Mouse (Mus musculus) adrenal gland, adult 10 weeks (tissue): ENCODE data around the gene Mttp. TPM values are rescaled to one million over a fixed set of nuclear protein-coding genes. Genes with fewer than 3 reads are reported as not detected.

Experiments used
- polyA plus RNA-seq: library from polyadenylated mRNA; stranded (reverse); fragments of 350-450 nt; fragmentation: Illumina TruSeq; extraction: RNeasy Lipid Tissue Mini Kit (QIAGEN cat#74804); gene quantifications from one replicate; pipeline ENCODE4 v1.2.3, GENCODE M21; 2014; ENCODE audit warnings: low read depth, low replicate concordance

Gene Mttp
- 7.6 TPM for polyA plus RNA-seq

DNA sequence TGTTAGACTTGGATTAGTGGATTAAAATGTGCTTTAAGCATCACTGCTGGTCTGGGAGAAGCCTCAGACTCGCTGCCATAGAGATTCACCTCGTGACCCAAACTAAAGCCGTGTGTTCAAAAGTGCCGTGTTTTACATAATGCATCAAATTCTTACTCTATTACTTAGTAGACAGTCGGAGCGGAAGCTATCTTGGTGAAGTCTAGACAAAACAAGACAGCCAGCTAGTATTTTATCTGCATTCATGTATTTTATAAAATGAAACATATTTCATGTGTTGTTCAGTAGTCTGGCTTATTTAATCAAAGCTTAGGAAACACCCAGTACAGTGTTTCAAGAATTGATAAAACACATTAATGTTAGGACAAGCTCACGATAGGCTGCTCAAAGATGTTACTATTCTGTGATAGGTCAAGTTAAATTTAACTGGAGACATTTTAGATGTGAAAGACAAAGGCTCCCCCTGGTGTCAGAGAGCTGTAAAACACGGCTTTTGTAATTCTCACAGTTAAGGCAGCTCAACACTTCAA is at the start of gene Mttp:
Mttp (minus strand) TSS at position 327 of the 530 bp plus-strand sequence.

DNA sequence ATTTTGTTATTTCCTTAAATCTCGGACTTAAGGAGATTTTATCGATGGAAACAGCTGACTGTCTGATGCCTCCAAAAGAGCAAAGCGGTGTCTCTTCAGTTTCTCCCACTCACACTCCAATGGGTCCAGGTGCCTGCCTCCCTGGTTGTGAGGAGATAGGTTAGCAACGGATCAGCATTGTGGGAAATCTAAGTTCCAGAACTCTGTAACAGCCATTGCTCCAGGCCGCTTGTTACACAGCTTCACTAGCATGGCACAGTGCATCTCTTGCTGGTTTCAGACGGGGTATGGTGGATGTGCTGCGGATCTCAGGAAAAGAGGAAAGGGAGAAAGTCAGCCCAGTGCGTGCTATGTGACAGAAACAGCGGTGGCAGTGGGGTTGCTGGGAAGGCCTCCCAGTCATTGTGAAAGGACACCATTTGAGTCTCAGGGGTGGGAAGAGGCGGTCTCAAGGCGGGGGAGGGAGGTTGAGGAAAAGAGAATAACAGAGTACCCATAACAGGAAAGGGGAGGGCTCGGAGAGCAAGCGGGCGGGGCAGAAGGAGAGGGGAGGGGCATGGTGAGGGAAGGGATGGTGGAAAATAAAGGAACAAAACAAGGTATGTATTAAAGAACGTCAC is 49.0 kb upstream of the Mttp start, which contains the start of gene 4930579F01Rik:
4930579F01Rik (minus strand) TSS at position 143 of the 620 bp plus-strand sequence.

DNA sequence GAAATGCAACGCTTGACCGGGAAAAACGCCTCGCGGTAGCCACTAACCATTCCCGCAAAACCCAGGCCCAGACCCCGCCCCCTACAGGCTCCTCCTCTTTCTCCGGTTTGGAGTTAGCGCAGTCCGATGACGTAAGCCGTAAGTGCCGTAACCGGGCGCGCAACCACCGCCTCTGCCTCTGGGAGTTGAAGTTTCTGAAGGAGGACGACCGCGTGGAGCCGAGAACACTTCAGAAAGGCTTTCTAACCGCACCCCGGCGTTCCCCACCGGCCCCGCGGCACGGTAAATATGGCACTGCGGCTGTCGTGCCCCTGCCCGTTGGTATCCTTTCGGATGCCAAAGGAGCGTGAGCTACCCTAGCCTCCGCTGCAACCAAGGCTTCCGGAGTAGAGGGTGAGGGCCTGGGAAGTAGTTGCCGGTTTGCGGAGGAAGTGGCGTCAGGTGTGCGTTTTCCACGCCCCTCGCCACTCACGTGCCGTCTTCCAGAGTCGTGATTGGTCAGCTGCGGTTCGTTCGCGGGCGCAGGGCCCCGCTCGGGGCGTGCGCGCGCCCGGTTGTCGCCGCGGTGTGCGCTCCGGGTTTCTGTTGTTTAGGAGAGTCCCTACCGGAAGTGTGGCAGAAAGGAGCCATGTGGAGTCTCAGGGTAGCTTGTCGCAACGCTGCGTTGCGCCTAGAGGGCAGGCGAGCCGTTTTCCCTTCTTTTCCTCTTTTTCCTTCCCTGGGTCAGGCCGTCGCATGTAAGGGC is 1.3 kb downstream of the Mttp start, which contains the start of gene Trmt10a:
Trmt10a (plus strand) TSS at position 134 of the 745 bp plus-strand sequence.

DNA sequence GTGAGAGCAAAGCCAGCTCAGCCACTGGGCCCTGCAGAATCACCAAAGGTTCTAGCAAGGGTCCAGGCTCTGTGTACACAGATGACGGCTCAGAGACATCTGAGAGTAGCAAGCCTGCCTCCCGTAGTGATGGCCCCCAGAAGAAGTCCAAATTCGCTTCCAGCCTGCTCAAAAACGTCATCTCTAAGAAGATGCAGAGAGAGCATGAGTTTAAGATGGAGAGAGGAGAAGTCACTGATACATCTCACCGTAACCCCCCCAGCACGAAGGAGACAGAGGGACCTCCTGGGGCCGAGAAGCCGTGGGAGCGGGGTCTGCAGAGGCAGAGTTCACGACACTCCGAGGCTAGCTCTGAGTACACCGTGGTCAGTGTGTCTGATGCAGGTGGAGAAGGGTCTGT is 77.5 kb downstream of the Mttp start, which contains the start of gene Gm5105:
Gm5105 (minus strand) TSS at position 101 of the 400 bp plus-strand sequence.

DNA sequence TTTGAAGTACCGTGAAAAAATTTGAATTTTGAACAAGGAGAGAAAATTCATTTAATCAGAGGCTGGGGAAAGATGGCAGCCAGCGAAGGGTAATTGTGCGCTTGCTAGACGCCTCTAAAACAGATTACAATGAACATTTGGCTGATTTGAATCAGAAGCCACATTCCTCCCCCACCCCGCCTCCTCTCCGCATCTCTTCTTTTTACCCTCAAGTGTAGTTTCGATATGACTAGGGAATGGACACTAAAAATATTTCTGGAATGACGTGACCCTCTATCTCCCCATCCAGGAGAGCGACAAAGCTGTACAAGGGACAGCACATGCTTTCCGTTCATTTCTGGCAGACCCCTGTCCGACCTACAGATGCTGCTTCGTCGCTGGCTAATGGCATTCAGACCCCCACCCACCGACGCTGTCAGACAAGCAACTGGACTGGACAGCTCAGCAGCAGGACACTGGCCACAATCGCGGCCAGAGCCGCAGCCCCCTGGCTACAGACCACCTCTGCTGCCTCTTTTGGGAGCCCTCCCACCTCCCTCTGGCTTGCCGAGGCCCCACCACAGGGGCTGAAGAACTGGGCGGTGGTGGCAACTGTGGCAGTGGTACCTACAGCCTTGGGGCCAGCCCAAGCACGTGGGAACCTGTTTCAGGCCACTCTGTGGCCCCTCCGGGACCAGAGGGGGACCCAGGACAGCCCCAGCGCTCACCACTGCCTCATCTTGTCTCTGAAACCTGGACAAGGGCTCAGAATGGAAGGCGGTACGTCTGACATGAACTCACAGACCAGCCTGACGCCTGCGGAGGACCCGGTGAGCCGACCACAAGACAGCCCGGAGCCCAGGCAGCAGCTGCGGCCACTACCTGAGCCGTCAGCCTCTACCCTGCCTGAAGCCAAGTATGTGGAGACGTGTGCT is 79.8 kb downstream of the Mttp start, which contains the start of gene 1110002E22Rik:
1110002E22Rik (plus strand) TSS at position 321 of the 914 bp plus-strand sequence.

Other genes starting within 250 kb of the Mttp start
- gene Lamtor3, start 226.5 kb downstream of the Mttp start, polyA plus RNA-seq: 79.3 TPM
- gene Dapp1, start 163.4 kb downstream of the Mttp start, polyA plus RNA-seq: 9.0 TPM
- 0.93 TPM for gene 1110002E22Rik, start 79.9 kb downstream of the Mttp start, polyA plus RNA-seq
- gene Gm5105, start 77.6 kb downstream of the Mttp start, polyA plus RNA-seq: not detected
- gene Trmt10a, start 1.5 kb downstream of the Mttp start, polyA plus RNA-seq: 12.7 TPM
- not detected for gene 4930579F01Rik, start 48.9 kb upstream of the Mttp start, polyA plus RNA-seq
- gene Adh7, start 72.8 kb upstream of the Mttp start, polyA plus RNA-seq: 236 TPM
- 2,641 TPM for gene Adh1, start 116.0 kb upstream of the Mttp start, polyA plus RNA-seq
- not detected for gene Adh6a, start 168.3 kb upstream of the Mttp start, polyA plus RNA-seq
- not detected for gene Adh6b, start 196.8 kb upstream of the Mttp start, polyA plus RNA-seq